Mouse (Mus musculus) lung, postnatal 0 days (tissue): ENCODE data around the gene Bik. TPM values are rescaled to one million over a fixed set of nuclear protein-coding genes. Genes with fewer than 3 reads are reported as not detected.

Experiments
- ATAC-seq: fragments of 200-750 bp; cut with Nextera tagmentation; 2 replicates; pipeline ENCODE4 v1.8.0; 2017; ENCODE audit warnings: moderate library complexity
- DNase-seq: peaks from one replicate; pipeline ENCODE4 v3.0.0-alpha.2; 2016; ENCODE audit warnings: low spot score
- H3K27ac ChIP-seq: fragments of 300-500 bp; sonication (generic); 2 replicates; pipeline ENCODE4 v1.5.1; 2014; ENCODE audit warnings: antibody characterized with exemption, mild to moderate bottlenecking, low read length, mixed read lengths
- H3K27me3 ChIP-seq: fragments of 300-500 bp; sonication (generic); replicated peaks from 2 replicates; pipeline ENCODE4 v1.6.1; 2014; ENCODE audit warnings: low read length, mixed read lengths; ENCODE audit not compliant: insufficient read depth
- H3K36me3 ChIP-seq: fragments of 300-500 bp; sonication (generic); 2 replicates; pipeline ENCODE4 v1.6.1; 2014; ENCODE audit warnings: low read length, mixed read lengths; ENCODE audit not compliant: insufficient read depth
- H3K4me1 ChIP-seq: fragments of 300-500 bp; sonication (generic); 2 replicates; pipeline ENCODE4 v1.6.1; 2014; ENCODE audit warnings: antibody characterized with exemption, low read depth, low read length, mixed read lengths; ENCODE audit not compliant: insufficient read depth
- H3K4me2 ChIP-seq: fragments of 300-500 bp; sonication (generic); replicated peaks from 2 replicates; pipeline ENCODE4 v1.6.1; 2014; ENCODE audit warnings: low read depth, mild to moderate bottlenecking, low read length, moderate library complexity, mixed read lengths
- H3K4me3 ChIP-seq: fragments of 300-500 bp; sonication (generic); 2 replicates; pipeline ENCODE4 v1.5.1; 2014; ENCODE audit warnings: low read depth, low read length
- H3K9ac ChIP-seq: fragments of 300-500 bp; sonication (generic); replicated peaks from 2 replicates; pipeline ENCODE4 v1.6.1; 2014; ENCODE audit warnings: low read depth, mild to moderate bottlenecking
- H3K9me3 ChIP-seq: fragments of 300-500 bp; sonication (generic); 2 replicates; pipeline ENCODE4 v1.6.1; 2016; ENCODE audit warnings: low read length, mixed read lengths
- CTCF ChIP-seq: IDR thresholded peaks from 2 replicates; pipeline ENCODE4 v1.5.1; 2016; ENCODE audit warnings: antibody characterized with exemption, mild to moderate bottlenecking
- EP300 ChIP-seq: IDR thresholded peaks from 2 replicates; pipeline ENCODE4 v1.6.1; 2016; ENCODE audit warnings: antibody characterized with exemption, mild to moderate bottlenecking, control low read depth
- WGBS: fragments of 180-500 bp; shearing (Covaris S2); extraction: QIAGEN DNeasy Blood & Tissue Kit; methylation state at CpG from one replicate; pipeline ENCODE4 v1.1.7; 2014; 5-methylcytosine and 5-hydroxymethylcytosine counted together
- polyA plus RNA-seq: library from polyadenylated mRNA; unstranded; fragments of >200 nt; fragmentation: Nextera tagmentation; extraction: Ambion mirVana; gene quantifications from 2 replicates; pipeline ENCODE4 v1.2.1, GENCODE M21; 2015

The Bik gene
- polyA plus RNA-seq, 1 experiment from 2014 or later = 33.8 TPM

DNA sequence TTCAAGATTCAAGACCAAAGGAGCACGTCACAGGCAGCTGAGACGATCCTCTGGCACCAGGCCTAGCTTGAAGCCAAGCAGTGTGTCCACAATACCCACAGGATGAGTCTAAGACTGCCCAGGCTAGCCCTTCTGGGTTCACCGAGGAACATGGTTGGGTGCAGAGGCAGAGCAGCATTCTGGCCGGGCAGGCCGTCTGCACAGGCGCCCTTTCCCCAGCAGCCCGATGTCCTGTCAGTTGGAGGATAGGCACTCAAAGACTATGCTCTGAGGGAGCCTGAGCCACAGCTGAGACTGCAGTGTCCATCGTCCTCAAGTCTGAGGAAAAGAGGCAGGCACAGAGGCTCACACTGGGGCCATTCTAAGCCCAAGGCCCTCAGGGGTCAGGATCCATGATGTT is 20.5 kb downstream of the Bik start:
- H3K27ac ChIP-seq = no peak overlapping the region
- TF ChIP-seq CTCF = no peak
- no peaks in the 10 kb centered on the region for H3K4me1 ChIP-seq
- no peak overlapping the region for H3K4me3 ChIP-seq
- peaks cover 35% of the 10 kb centered on the region for H3K36me3 ChIP-seq
- no peaks in the 10 kb centered on the region for H3K9me3 ChIP-seq
- H3K4me2 ChIP-seq = no peak overlapping the region
- no peak overlapping the region for H3K9ac ChIP-seq
- no peak for ATAC-seq
- WGBS = 86% methylated on average over 8 of the region's 8 CpGs
- H3K27me3 ChIP-seq = no peaks in the 10 kb centered on the region
- no peak for DNase-seq

DNA sequence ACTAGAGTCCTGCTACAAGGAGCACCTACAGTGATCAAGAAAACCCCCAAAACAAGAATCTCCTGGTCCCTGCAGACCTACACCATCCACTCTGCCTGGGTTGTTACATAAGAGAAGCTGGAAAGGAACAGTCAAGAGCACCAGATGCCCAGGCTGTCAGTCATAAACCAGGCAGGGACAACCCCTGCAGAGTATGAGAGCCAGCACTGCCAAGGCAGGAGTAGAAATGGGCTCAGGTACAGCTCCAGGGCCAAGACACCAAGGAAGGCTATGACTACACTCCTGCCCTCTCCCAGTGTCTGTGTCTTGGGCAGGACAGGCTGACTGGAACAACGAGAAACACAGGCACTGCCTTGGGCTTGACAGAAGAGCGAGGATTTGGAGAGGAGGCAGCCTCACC is 23.5 kb downstream of the Bik start:
- Histone ChIP-seq H3K4me2 (no peak overlapping the region), H3K9ac (no peak overlapping the region), H3K4me3 (no peak overlapping the region), H3K4me1 (no peaks in the 10 kb centered on the region), H3K27me3 (no peaks in the 10 kb centered on the region), H3K9me3 (no peaks in the 10 kb centered on the region), H3K36me3 (peaks cover 35% of the 10 kb centered on the region), H3K27ac (no peak overlapping the region)
- no peak for ATAC-seq
- DNase-seq = no peak
- WGBS = 75% methylated on average over 2 of the region's 2 CpGs
- TF ChIP-seq EP300 = no peak
- no peak for TF ChIP-seq CTCF

DNA sequence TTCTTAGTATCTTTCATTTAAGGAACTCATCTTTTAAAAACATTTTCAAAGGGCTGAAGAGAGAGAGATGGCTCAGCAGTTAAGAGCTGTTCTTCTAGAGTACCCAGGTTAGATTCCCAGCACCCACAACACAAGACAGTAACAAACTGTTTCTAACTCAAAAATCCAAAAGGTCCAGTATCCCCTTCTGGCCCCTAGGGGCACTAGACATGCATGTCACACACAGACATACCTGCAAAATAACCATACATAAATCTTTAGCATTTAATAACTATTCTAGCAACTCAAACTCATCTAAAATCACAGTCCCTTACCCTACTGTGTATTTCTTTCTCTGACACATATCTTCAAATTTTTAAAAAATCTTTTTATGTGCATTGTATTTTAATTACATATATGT is 27.2 kb downstream of the Bik start:
- H3K4me2 ChIP-seq = no peak overlapping the region
- H3K4me3 ChIP-seq = no peak overlapping the region
- peaks cover 11% of the 10 kb centered on the region; the same call in 1 of the 2 replicates for H3K36me3 ChIP-seq
- no peak for ATAC-seq
- no peaks in the 10 kb centered on the region for H3K27me3 ChIP-seq
- H3K4me1 ChIP-seq = no peaks in the 10 kb centered on the region; the same call in 1 of the 2 replicates
- H3K27ac ChIP-seq = no peak overlapping the region
- peak; percentile 27 for DNase-seq
- H3K9me3 ChIP-seq = no peaks in the 10 kb centered on the region
- no peak overlapping the region for H3K9ac ChIP-seq
- no peak for TF ChIP-seq EP300
- TF ChIP-seq CTCF = peak; percentile 56

DNA sequence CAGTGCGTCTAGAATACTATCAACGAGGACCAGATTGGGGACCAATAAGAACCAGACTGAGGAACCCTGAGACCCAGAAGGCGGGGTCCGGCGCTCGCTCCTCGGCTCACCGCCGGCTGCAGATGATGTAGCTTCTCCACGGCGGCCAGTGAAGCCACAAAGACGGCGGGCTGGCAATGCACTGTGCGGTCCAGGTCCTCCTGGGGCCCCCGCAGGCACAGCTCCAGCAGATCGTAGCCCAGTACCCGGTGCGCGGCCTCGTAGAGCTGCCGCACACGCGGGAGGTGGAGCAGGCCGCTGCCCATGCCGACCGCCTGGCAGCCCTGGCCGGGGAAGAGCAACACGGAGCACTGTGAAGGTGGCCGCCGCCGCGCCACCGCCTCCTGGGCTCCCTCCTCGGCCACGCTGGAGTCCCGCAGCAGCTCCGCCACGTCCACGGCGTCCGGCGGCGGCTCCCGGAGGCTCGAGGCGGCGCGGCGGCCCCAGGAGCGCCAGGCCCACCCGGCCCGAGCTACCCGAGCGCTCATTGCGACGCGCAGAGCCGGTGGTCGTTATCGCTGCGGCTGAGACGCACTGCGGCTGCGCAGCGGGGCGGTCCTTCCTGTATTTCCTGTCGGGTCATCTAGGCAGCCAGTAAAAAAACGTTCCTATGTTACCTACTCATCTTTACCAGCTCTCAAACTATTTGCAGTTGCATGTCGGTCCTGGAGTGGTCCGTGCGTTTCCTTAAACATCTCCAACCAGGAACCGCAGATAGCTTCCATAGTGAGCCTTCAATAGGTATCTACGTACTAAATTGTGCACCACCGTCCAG is 28.7 kb downstream of the Bik start:
- Histone ChIP-seq H3K36me3 (0 out of 2 replicates have a peak, but pooled peaks cover under 1% of the 10 kb centered on the region), H3K9ac (peak overlapping the region; percentile 78), H3K9me3 (no peaks in the 10 kb centered on the region), H3K27me3 (no peaks in the 10 kb centered on the region), H3K27ac (peak overlapping the region; percentile 91), H3K4me1 (no peaks in the 10 kb centered on the region; the same call in 1 of the 2 replicates), H3K4me2 (peak overlapping the region; percentile 96), H3K4me3 (peak overlapping the region; percentile 73)
- no peak for TF ChIP-seq CTCF
- no peak for TF ChIP-seq EP300
- DNase-seq (peak; percentile 94), ATAC-seq (peak; percentile 88)
- WGBS = 3% methylated on average over 56 of the region's 74 CpGs

GRCm38 (mm10) chr15:83560941-83561477 is 34.3 kb downstream of the Bik start:
- TF ChIP-seq CTCF = no peak
- Histone ChIP-seq H3K4me3 (no peak overlapping the region), H3K9ac (no peak overlapping the region), H3K4me2 (no peak overlapping the region), H3K36me3 (no peaks in the 10 kb centered on the region), H3K9me3 (no peaks in the 10 kb centered on the region), H3K27ac (no peak overlapping the region), H3K4me1 (no peaks in the 10 kb centered on the region; the same call in 1 of the 2 replicates), H3K27me3 (no peaks in the 10 kb centered on the region)
- 49% methylated on average over 5 of the region's 5 CpGs for WGBS
- DNase-seq (no peak), ATAC-seq (no peak)

- H3K4me3 ChIP-seq = peak overlapping the region; percentile 65
- TF ChIP-seq EP300 = peak; percentile 36; the same call in 1 of the 2 replicates
- no peak for TF ChIP-seq CTCF
- no peaks in the 10 kb centered on the region for H3K36me3 ChIP-seq
- H3K4me1 ChIP-seq = no peaks in the 10 kb centered on the region; the same call in 1 of the 2 replicates
- H3K27ac ChIP-seq = peak overlapping the region; percentile 91
- H3K9me3 ChIP-seq = no peaks in the 10 kb centered on the region
- peak overlapping the region; percentile 98 for H3K4me2 ChIP-seq
- H3K27me3 ChIP-seq = no peaks in the 10 kb centered on the region
- WGBS = 26% methylated on average over 15 of the region's 15 CpGs
- ATAC-seq (peak; percentile 83), DNase-seq (peak; percentile 94)
- no peak overlapping the region for H3K9ac ChIP-seq
Observed at GRCm38 (mm10) chr15:83562626-83563270, 36.1 kb downstream of the Bik start.
